ENCODE assay signal across 14 mouse cellular contexts in genomic region chrX:157139601-157140000, GRCm38 (mm10).
A peak's percentile ranks its signal among the peaks of the same experiment; 100 is the strongest.
DNase-seq lines count a peak whose midpoint lies in the region; ATAC-seq and TF ChIP-seq lines count a peak whose summit lies in the region.
"Had no signal": no experiment of that assay in that cellular context is flagged by ENCODE, and none has a peak within 500 bp of the region (broad histone marks: within the 10 kb centered on the region; RNA-seq: fewer than 3 reads in every experiment).

No protein-coding gene starts in this region.

- H3K9ac ChIP-seq in kidney, embryonic 14.5 days (ENCODE audit: low read depth, low read length) = no peak overlapping the region
- H3K9ac ChIP-seq: midbrain, embryonic 13.5 days had no signal

- no peaks in the 10 kb centered on the region for H3K27me3 ChIP-seq in kidney, embryonic 14.5 days (ENCODE audit: control insufficient read depth, insufficient read depth, low read length)
- H3K27me3 ChIP-seq: CH12.LX; midbrain, embryonic 13.5 days had no signal

- H3K4me3 ChIP-seq in kidney, embryonic 14.5 days (ENCODE audit: low read length) = no peak overlapping the region
- H3K4me3 ChIP-seq: heart, adult 2 months; left cerebral cortex, adult 2 months; midbrain, embryonic 13.5 days had no signal

- peak; percentile 1 for DNase-seq in kidney, postnatal 14 days
- DNase-seq in NIH3T3 (ENCODE audit: low read depth) = peak; percentile 28
- DNase-seq in brain, embryonic 14.5 days (ENCODE audit: low read depth) = peak; percentile 23
- DNase-seq in cerebellum, postnatal 25 days = peak; percentile 25 to 54
- no peak for DNase-seq in spleen, postnatal 36 days (ENCODE audit: low spot score in 2 of 2)
- no peak for DNase-seq in frontal cortex, postnatal 25 days (ENCODE audit: low spot score in 2 of 2)
- DNase-seq: heart, adult 2 months; heart, postnatal 10 days; kidney, postnatal 25 days had no signal

- no peak overlapping the region for H3K27ac ChIP-seq in kidney, embryonic 14.5 days (ENCODE audit: low read depth, low read length)
- H3K27ac ChIP-seq: heart, adult 2 months; left cerebral cortex, adult 2 months; midbrain, embryonic 13.5 days had no signal

- TF ChIP-seq POLR2A in brain, embryonic 14.5 days (IDR thresholded peaks at IDR 0.05; ENCODE audit: borderline replicate concordance, extremely low read depth, insufficient read depth, insufficient read length, poor library complexity, severe bottlenecking) = no peak

- no peak for ATAC-seq in kidney, embryonic 14.5 days (ENCODE audit: low FRiP score, low TSS enrichment)
- ATAC-seq: midbrain, embryonic 13.5 days had no signal

- no peaks in the 10 kb centered on the region for H3K9me3 ChIP-seq in kidney, embryonic 14.5 days (ENCODE audit: control insufficient read depth, low read length)
- H3K9me3 ChIP-seq: midbrain, embryonic 13.5 days had no signal

- no peak for TF ChIP-seq CTCF in brain, embryonic 14.5 days (IDR thresholded peaks at IDR 0.05; ENCODE audit: borderline replicate concordance, extremely low read depth, insufficient read depth, insufficient read length)

- H3K4me2 ChIP-seq in kidney, embryonic 14.5 days (replicated peaks; ENCODE audit: low read depth, low read length) = no peak overlapping the region
- H3K4me2 ChIP-seq: liver, embryonic 11.5 days; midbrain, embryonic 13.5 days had no signal

- 49% methylated on average over 6 of the region's 6 CpGs for WGBS in kidney, embryonic 14.5 days

- no peaks in the 10 kb centered on the region for H3K4me1 ChIP-seq in kidney, embryonic 14.5 days (ENCODE audit: control insufficient read depth, insufficient read depth, low read length)
- H3K4me1 ChIP-seq: midbrain, embryonic 13.5 days had no signal

- no peaks in the 10 kb centered on the region for H3K36me3 ChIP-seq in kidney, embryonic 14.5 days (ENCODE audit: control insufficient read depth, insufficient read depth, low read length)
- H3K36me3 ChIP-seq: midbrain, embryonic 13.5 days had no signal

Comparison
In these comparisons a context has a peak if more than half of its experiments do, and no peak if none do; other contexts are left out.
1. DNase-seq: peak in kidney, postnatal 14 days (single experiment), NIH3T3 (single experiment), brain, embryonic 14.5 days (single experiment) and cerebellum, postnatal 25 days (2 of 2); none in spleen, postnatal 36 days (0 of 2) and frontal cortex, postnatal 25 days (0 of 2).